Mouse (Mus musculus) layer of hippocampus, adult 2 months (tissue): ENCODE data around the gene Dexi. TPM values are rescaled to one million over a fixed set of nuclear protein-coding genes. Genes with fewer than 3 reads are reported as not detected.

Source experiments
- DNase-seq, 2 experiments: peaks; one replicate each; pipeline ENCODE4 v3.0.0; 2022; ENCODE audit warnings: low spot score in 2 of 2
- H3K27ac ChIP-seq: fragments of 200-600 bp; 2 replicates; pipeline ENCODE4 v1.8.1; 2022
- H3K4me3 ChIP-seq: fragments of 200-600 bp; 2 replicates; pipeline ENCODE4 v1.8.1; 2022; ENCODE audit warnings: mild to moderate bottlenecking
- CTCF ChIP-seq: fragments of 200-600 bp; conservative IDR thresholded peaks from 2 replicates; pipeline ENCODE4 v1.8.1; 2022; ENCODE audit warnings: antibody characterized with exemption, mild to moderate bottlenecking, moderate library complexity
- total RNA-seq, 2 experiments: library from RNA; stranded (reverse); gene quantifications; 2 replicates each; pipeline ENCODE4 v1.2.3; 2021

Dexi gene
- total RNA-seq, 2 experiments from 2014 or later: 61.8 to 63.1 TPM

DNA sequence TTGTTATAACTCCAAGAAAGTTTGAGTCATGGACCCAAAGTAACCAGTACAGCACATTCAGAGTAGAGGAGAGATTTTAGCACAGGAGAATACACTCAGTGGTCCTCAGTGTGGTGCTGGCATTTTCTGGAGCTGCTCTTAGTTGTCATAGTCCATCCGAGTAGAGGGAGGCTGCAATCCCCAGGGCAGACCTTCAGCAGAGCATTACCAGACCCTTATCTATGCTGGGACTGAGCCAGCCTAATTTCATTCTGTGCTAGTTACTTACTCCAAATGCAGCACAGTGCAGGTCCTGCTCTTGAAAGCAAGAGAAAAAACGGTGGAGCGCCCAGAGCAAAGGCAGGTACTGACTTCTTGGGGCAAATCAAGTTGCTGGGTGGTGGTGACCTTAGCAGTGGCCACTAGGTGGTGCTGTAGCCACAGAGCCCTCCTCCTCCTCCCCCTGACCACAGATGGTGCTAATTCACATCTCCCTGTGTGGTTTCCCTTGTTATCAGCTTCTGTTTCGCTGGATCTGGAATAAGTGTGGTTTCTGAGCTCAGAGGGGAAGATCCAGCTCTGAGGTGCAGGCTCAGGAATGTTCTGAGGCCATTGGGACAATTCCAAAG is 22.5 kb upstream of the Dexi start:
- peak overlapping the region; percentile 19; the same call in 1 of the 2 replicates for H3K27ac ChIP-seq
- peak; percentile 96 for TF ChIP-seq CTCF
- DNase-seq: peak; percentile 76
- no peak overlapping the region for H3K4me3 ChIP-seq

GRCm38 (mm10) chr16:10559991-10560390 is 17.1 kb upstream of the Dexi start:
- Histone ChIP-seq H3K27ac (no peak overlapping the region), H3K4me3 (no peak overlapping the region)
- no peak for TF ChIP-seq CTCF
- no peak for DNase-seq

- no peak for DNase-seq
- Histone ChIP-seq H3K27ac (no peak overlapping the region), H3K4me3 (no peak overlapping the region)
- no peak for TF ChIP-seq CTCF
These were observed 11.0 kb upstream of the Dexi start for GRCm38 (mm10) chr16:10553858-10554257.

DNA sequence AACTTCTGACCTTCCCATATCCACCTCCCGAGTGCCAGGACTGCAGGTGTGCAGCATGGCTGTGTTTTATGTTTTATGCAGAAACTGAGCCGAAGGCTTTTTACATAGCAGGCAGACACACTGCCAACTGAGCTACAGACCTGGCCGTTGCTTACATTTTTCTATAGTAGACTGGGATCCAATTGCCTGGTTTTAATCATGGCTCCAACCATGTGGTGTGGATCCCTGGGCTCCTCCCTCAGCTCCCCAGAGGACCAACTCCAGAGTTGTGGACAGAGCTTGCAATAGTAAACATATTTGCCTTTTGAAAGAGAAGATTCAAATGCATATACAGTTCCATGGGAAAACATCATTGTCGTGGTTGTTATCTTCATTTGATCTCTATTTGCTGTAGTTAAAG is 8.7 kb upstream of the Dexi start:
- Histone ChIP-seq H3K27ac (no peak overlapping the region), H3K4me3 (no peak overlapping the region)
- no peak for DNase-seq
- no peak for TF ChIP-seq CTCF

DNA sequence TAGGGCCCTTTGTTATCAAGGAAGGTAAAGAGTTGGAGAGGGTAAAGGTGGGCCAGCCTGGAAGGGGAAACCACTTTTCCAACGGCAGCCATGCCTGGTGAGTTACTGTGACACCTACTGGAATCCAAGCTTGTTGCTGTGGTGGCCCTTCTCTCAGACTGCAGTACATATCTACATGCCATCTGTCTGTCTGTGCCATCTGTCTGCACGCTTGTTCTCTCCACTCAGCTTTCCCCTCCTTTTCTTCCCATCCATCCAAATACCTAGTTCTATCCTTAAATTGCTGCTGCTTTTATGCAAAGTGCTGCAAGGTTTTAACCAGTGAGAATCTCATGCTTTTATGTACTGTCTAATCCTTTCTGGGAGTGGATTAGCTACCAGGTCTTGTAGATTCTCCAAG is 6.7 kb upstream of the Dexi start:
- Histone ChIP-seq H3K27ac (peak overlapping the region; percentile 85), H3K4me3 (no peak overlapping the region)
- TF ChIP-seq CTCF: no peak
- DNase-seq: peak; percentile 44 to 74

DNA sequence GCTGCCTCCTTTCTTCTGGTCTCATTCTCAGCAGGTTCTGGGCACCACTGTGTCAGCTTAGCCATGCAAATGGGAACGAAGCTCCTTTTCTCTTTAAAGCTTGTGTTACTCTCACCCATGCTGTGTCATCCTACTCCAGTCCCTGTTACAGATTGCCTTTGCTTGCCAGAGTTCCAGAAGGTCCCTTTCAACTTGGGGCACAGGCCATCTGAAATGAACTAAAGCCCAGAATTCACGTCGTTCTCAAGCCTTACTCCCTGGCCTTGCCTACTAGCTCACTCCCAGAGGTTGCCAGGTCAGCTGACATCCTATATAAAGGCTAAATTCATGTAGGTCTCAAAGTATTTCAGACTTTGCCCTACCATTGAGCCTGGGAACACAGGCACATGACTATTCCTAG is 6.1 kb upstream of the Dexi start:
- TF ChIP-seq CTCF: no peak
- no peak for DNase-seq
- H3K4me3 ChIP-seq: no peak overlapping the region; the same call in 1 of the 2 replicates
- H3K27ac ChIP-seq: peak overlapping the region; percentile 85

DNA sequence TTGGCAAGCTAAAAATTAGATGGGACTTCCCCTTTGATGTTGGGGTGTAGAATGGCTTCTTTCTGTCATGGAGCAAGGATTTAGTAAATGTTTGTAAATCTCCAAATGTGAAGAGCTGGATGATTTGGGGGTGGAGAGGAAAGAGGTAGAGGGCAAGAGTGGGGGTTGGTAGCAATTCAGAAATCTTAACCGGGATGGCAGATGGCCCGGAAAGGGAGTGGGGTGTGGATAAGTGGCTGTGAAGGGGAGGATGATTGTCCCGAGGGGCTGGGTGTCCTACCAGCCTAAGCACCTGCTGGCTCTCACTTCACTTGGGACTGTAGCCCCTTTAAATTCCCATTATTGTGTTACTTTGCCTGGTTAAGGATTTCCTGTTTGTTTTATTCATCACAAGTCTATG is 4.0 kb upstream of the Dexi start:
- no peak for TF ChIP-seq CTCF
- Histone ChIP-seq H3K27ac (0 out of 2 replicates have a peak overlapping the region, but pooled peaks have one; percentile 20), H3K4me3 (peak overlapping the region; percentile 88; the same call in 1 of the 2 replicates)
- DNase-seq: no peak

DNA sequence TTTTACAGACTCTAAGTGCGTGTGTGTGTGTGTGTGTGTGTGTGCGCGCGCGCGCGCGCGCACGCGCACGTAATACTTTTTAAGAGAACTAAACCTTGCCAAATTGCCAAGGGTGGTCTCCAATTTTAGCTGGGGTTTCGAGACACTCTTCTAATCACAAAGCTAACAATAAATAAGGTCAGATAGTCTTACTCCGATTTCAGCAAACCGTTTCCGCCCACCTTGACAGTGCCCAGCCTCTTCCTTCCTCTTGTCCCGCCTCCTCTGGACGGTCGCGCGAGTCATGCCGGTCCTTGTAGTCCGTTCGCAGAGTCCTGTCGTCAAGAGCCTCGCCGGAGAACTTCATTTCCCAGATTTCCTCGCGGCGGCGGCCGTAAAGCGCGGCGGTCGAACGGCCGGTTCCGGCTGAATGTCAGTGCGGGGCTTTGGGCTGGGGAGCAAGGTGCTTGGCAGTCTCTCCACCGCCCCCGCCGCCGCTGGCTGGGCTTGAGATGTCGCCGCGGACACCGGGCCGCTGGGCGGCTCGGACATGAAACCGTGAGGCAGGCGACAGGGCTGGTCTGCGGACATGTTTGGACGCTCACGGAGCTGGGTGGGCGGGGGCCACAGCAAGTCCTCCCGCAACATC is 2.3 kb upstream of the Dexi start, which contains the start of gene Clec16a:
Clec16a (plus strand) TSS at position 345 of the 628 bp plus-strand sequence.
- DNase-seq: peak; percentile 96 to 97
- Histone ChIP-seq H3K4me3 (peak within 1 kb of the TSS; percentile 88), H3K27ac (peak within 1 kb of the TSS; percentile 91)
- TF ChIP-seq CTCF: no peak

DNA sequence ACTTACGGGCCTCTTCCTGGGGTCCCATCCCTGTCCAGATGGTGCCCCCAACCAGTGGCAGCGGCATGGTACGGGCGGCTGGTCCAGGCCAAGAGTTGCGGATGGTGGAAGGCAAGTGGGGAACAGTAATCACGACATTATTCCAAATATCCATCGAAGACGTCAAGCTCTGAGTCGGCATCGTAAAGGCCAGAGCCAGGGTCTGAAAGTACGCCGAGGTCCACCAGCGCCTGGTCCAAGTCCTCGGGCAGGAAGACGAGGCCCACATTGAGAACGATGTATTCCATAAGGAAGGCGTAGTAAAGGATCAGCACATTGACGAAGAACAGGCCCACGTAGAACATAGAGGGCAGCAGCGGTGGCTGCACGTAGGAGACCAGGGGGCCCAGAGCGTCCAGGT is 588 bp downstream of the Dexi start:
- TF ChIP-seq CTCF: no peak
- Histone ChIP-seq H3K4me3 (peak overlapping the region; percentile 83), H3K27ac (peak overlapping the region; percentile 95)
- no peak for DNase-seq

DNA sequence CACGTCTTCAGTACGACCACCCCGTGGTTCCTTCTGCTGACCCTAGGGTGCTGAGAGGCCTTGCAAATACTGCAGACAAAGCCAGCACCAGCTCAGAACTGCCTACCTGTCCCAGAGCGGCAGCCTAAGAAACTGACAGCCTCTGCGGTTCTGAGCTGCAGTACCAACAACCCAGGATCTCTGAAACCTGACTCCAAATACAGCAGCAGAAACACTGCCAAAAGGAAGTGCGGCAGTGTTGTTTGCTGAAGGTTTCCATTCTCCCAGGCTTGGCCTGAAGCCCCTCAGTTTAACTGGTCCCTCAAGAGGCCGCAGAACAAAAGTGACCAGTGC is 1.3 kb downstream of the Dexi start:
- DNase-seq: no peak
- peak overlapping the region; percentile 95 for H3K27ac ChIP-seq
- TF ChIP-seq CTCF: no peak

GRCm38 (mm10) chr16:10540763-10541597 is 1.9 kb downstream of the Dexi start:
- peak overlapping the region; percentile 95 for H3K27ac ChIP-seq
- DNase-seq: no peak
- peak; percentile 31 for TF ChIP-seq CTCF
- peak overlapping the region; percentile 83 for H3K4me3 ChIP-seq

More for the DNA sequence above, 1.3 kb downstream of the Dexi start:
- H3K4me3 ChIP-seq: peak overlapping the region; percentile 83

DNA sequence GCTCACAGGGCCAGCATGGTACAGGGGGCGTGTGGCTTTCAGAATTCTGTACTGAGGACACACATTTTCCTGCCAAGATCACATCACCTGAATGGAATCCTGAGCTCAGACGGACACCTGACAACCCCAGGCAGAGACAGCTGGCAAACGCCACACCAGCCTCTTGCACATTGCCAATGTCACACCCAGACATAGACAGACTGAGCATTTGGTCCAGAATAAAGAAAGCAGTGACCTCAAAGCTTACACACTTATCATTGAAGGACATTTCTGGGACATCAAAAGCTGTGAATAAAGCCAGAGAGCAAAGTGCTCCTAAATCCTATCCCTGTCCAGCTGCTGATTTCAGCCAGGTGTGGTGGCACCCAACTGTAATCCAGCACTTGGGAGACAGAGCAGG is 5.9 kb downstream of the Dexi start:
- no peak overlapping the region for H3K4me3 ChIP-seq
- no peak for DNase-seq
- H3K27ac ChIP-seq: no peak overlapping the region
- TF ChIP-seq CTCF: no peak

- no peak overlapping the region for H3K4me3 ChIP-seq
- DNase-seq: no peak
- no peak for TF ChIP-seq CTCF
- H3K27ac ChIP-seq: no peak overlapping the region
These were observed 6.5 kb downstream of the Dexi start for GRCm38 (mm10) chr16:10536323-10536722.
